Mouse (Mus musculus) right cerebral cortex, postnatal 10 days (tissue): Measurements from ENCODE around the gene Adgrg4.
A peak's percentile ranks its signal among the peaks of the same experiment; 100 is the strongest.

Experiments
- DNase-seq, 2 experiments: peaks; one replicate each; pipeline ENCODE4 v3.0.0; 2021; ENCODE audit warnings: low spot score in 2 of 2

Adgrg4 gene

DNA sequence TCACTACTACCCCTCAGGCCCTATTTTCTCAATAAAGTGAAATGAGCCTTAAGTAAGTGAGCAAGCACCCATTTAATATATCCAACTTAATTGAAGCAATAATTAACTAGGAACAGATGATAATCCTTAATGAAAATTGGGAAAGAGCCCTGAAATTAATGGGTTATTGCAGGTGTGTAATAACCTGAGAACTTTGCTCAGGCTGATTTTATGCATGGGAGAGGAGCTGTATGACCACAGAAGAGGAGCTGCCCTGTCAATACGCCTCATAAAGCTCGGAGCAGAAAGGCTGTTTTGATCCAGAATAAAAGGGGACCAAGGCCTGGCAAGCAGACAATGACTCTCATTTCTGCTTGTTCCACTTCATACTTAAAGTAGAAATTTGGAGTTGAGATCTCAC, at the start of gene Adgrg4:
TSS of gene Adgrg4 (plus strand) at position 301 of the 400 bp plus-strand sequence.
- no peak for DNase-seq

DNA sequence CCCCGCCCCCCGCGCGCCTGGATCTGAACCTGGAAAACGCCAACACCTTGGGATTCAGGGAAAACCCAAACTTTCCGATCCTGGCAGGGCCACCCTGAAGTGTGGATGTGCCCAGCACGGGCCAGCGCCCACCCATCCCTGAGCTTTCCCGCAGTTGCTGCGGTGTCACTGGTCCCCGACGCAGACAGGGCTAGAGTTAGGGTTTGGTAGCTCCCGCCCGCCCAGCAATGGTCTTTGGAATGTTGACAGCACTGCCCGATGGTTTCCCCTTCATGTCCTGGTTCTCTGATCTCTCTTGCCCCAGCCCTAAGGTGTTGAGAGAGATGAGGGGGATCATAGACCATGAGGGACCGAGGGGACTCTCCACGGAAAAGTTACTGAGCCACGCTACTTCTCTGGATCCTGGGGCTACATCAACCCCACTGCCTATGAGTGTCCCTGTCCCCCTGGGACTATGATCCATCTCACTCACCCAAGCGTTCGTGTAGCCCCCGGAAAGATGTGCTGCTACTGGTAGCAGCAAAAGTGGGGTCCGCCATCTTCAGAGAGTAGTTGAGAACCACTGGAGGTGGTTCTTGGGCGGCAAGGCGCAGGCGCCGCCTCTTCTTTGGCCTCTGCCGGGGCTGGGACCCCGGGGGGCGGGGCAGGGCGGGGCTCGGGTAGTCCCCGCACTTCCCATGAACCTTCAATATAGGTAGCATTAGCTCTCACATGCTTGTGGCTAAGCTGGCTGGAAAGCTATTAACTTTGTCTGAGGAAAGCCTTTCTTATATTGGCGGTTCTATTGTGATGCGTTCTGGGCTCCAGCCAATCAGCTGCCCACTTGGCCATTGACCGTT, 48.0 kb upstream of the Adgrg4 start, which contains the start of gene Map7d3:
TSS of gene Map7d3 (minus strand) at position 562 of the 839 bp plus-strand sequence.
- no peak for DNase-seq

DNA sequence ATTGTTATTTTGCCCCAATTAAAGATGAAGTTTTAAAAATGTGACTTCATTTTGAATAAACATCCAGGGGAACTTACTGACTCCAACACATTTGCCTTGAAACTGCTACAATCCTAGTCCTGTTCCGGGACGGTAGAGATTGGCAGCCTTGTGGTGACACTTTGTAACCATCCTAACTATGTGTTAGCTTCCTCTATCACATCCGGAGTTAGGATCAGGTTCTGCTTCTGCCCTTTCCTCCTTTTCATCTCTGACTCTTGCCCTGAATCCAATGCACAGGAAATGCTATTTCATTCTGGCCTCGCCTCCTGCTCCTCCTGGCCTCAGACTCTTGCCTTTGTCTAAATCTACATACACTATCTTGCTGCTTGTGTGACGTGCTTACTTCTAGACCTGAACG, 42.5 kb upstream of the Adgrg4 start:
- no peak for DNase-seq

DNA sequence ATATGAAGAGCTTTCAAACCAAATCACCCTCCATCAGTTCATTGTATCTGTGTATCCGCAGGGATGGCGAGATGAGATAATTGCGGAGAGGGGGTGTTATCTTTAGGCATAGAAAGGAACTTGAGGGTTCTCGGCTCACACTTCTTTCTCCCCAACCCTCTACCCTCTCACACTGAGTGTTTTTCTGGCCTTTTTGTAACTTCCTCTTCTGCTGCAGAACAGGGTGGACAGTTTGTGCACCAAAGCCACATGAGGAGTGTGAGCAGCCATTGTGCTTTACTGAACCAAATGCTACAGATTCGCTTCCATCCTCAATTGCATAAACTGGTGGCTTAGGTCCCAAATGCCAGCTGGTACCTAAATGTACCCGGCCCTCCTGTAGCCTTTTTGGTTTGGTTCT, 34.1 kb upstream of the Adgrg4 start:
- DNase-seq = no peak

DNA sequence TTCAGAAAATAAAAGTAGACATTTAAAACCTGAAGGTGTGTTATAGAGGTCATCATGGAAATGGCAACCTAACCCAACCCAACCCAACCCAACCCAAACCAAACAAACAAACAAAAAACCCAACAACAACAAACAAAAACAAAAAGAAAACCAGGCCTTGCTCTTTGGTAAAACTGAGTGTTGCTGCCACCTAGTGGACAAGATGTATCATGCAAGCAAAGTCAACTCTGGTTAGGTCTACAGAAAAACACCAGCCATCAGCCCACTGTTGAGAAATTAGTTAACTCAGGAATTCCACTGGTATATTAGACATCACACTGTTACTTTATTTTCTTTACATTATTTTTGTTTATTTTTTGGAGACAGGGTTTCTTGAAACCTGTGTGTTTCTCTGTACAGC, 30.6 kb upstream of the Adgrg4 start:
- DNase-seq = peak in 1 of 2 experiments; percentile 45

DNA sequence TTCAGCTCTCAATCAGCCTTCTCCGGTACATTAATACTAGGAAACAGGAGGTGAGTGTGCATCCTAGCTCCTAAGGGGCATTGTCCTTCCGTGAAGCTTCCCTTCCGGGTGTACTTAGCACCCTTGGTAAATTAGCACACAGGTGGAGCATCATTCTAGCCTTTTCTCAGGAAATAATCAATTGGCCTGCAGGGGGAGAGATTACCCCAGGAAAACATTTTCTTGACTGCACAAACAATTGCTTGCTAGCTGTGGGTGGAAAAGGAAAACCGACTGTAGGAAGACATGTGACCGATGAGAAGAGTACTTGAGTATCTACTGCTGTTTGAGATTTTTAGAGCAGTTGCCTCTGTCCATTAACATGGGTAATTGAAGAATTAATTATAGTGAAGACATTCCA, 28.7 kb upstream of the Adgrg4 start:
- DNase-seq = no peak

DNA sequence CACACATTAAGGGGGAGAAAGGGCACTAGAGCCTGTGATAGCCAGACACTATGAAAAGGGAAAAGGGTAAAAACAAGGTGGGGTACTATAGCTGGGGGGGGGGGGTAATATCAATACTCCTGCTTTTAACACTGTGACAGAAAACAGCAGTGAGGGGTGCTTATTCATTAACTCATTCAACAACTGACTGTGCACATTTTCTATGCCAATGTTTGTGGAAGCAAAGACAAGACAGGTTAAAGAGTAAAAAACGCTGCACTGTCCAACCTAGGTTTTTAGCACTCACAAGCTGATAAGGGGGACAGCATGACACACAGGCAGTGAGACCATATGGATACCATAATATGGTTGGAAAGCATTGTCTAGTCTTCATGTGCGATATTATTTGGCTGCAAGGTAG, 142.9 kb downstream of the Adgrg4 start:
- DNase-seq = no peak

DNA sequence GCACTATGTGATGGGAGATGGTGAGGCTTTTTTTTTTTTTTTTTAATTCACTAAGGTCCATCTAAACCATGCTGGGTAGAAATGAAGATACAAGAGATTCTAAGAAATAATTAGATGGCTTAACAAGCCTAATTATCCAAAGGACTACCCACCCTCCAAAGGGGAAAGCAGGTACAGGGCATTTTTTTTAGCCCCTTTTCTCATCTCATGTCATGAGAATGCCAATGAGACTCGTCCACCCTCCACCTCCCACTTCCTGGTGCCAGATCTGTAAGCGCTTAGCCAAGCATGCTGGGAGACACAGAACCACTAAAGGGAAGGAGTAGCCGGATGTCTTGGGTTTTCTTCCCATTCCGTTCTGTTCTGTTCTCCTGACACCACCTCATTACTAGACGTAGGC, 172.8 kb downstream of the Adgrg4 start, which contains the start of gene Brs3:
TSS of gene Brs3 (plus strand) at position 301 of the 400 bp plus-strand sequence.
- no peak for DNase-seq

DNA sequence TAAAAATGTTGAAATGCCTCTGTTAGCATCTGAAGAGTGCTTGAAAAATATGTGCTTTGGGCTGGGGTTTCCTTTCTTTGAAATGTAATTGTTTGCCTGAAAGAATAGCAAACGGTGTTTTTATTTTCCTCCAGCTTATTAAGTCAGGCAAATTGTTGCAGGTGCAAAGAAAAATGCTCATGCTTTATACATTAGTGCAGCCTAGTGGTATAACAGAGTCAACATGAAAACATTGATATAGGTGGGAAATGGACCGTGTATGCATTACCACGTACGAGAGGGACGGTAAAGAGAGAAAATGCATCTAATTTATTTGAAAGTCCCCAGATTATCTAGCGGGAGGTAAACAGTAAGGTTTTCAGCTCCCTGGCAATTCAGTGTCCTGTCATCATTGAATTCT, 173.9 kb downstream of the Adgrg4 start:
- DNase-seq = no peak
